Mouse (Mus musculus): Measurements from ENCODE around the gene Egln3. TPM values are rescaled to one million over a fixed set of nuclear protein-coding genes. Genes with fewer than 3 reads are reported as not detected.

Egln3 gene
- total and polyA plus RNA-seq, 3 experiments: 0.11 TPM; not detected in 2

- TF ChIP-seq ELF1 (IDR thresholded peaks at IDR 0.05; ENCODE audit: low read depth, low read length): 0 out of 2 replicates have a peak, but pooled peaks have one; percentile 17
- TF ChIP-seq BHLHE40 (IDR thresholded peaks at IDR 0.05; ENCODE audit: low read depth, low read length): 0 out of 2 replicates have a peak, but pooled peaks have one; percentile 10
- TF ChIP-seq NRF1 (IDR thresholded peaks at IDR 0.05; ENCODE audit: low read depth, low read length): no peak
- TF ChIP-seq ETS1 (conservative IDR thresholded peaks at IDR 0.05; ENCODE audit: low read depth, low read length): peak; percentile 13; the same call in 1 of the 2 replicates
- no peak for TF ChIP-seq USF1 (IDR thresholded peaks at IDR 0.05; ENCODE audit: low read depth, low read length)
- TF ChIP-seq MAX (IDR thresholded peaks at IDR 0.05; ENCODE audit: low read length): no peak
- TF ChIP-seq KAT2A (IDR thresholded peaks at IDR 0.05; ENCODE audit: insufficient replicate concordance, low read length): no peak
- TF ChIP-seq JUND (conservative IDR thresholded peaks at IDR 0.05; ENCODE audit: low read depth, low read length): no peak
- no peak for TF ChIP-seq UBTF (IDR thresholded peaks at IDR 0.05; ENCODE audit: low read depth, low read length)
- TF ChIP-seq ZNF384 (IDR thresholded peaks at IDR 0.05; ENCODE audit: low read depth, low read length): no peak
- no peak; the same call in 1 of the 2 replicates for TF ChIP-seq MAFK (IDR thresholded peaks at IDR 0.05; ENCODE audit: insufficient replicate concordance, low read length)
- TF ChIP-seq RAD21 (IDR thresholded peaks at IDR 0.05; ENCODE audit: low read depth, low read length): peak; percentile 67
- TF ChIP-seq POLR2A (IDR thresholded peaks at IDR 0.05; ENCODE audit: low read depth, low read length): no peak
- TF ChIP-seq JUN (IDR thresholded peaks at IDR 0.05; ENCODE audit: insufficient read depth, low read depth, low read length): no peak
- no peak for TF ChIP-seq TBP (conservative IDR thresholded peaks at IDR 0.05; ENCODE audit: low read depth, low read length)
- no peak for TF ChIP-seq ZMIZ1 (IDR thresholded peaks at IDR 0.05; ENCODE audit: low read depth, low read length)
- peak; percentile 53 for TF ChIP-seq ZC3H11A (IDR thresholded peaks at IDR 0.05; ENCODE audit: low read depth, low read length)
- TF ChIP-seq IRF4 (IDR thresholded peaks at IDR 0.05; ENCODE audit: low read depth, low read length): 0 out of 2 replicates have a peak, but pooled peaks have one; percentile 19
- TF ChIP-seq MYC (IDR thresholded peaks at IDR 0.05; ENCODE audit: low read depth, low read length): no peak
- TF ChIP-seq SMC3 (IDR thresholded peaks at IDR 0.05; ENCODE audit: low read depth, low read length): peak; percentile 91
Measured at GRCm38 (mm10) chr12:54205195-54205594, 1.5 kb upstream of the Egln3 start (continued).

DNA sequence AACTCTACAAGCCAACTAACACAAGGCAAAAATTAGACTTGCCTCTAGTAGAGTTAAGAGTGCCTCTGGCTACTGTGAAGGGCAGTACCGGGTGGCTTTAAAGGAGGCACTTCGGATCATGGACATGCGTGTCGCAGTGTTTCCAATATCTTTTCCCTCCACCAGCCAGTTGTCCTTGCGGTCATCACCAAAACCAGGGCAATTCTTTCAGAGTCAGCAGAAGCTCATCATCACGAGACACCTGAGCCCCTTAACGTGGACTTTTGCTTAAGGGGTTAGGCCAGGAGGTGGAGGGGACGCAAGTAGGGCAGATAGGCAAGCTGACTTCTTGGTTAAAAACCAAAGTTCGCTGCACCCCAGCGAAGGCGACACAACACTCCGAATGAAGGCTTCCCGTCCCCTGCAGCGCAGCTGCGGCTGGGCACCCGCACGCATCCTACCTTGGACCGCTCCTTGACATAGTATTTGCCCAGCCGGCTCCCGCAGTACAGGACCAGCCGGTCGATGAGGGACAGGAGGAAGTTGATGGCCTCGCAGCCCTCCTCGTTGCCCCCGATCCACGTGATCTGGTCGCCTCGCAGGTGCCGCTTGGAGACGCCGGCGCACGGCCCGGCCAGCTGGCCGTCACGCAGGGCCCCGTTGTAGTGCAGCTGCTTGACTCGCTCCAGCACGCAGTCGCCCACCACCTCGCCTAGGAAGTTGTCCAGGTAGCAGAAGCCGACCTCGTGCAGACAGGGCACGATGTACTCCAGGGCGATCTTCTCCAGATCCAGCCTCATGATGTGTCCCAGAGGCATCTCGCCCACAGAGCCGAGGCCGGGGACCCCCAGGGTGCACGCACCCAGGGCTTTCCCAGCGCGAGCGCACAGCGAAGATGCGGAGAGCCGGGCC lies 650 bp downstream of the Egln3 start:
- H3K27ac ChIP-seq (ENCODE audit: insufficient read depth, low read depth): no peak overlapping the region
- H3K4me3 ChIP-seq (replicated peaks in 1 of 3; ENCODE audit: low read depth in 2 of 3, low read length in 2 of 3, poor library complexity in 1 of 3): no peak overlapping the region
- in situ Hi-C loops (cut with MboI; ENCODE audit: low pct_ligation_motif_present, low pct_unique_long_range_greater_than_20kb, low sequenced_read_pairs): loop anchor here (10.0 to 25.0 kb wide), 3 partner anchors 98 to 284 kb away; no protein-coding TSS in a partner anchor
- no peak overlapping the region for H3K9ac ChIP-seq (ENCODE audit: insufficient read depth, low read depth)
- H3K4me1 ChIP-seq (ENCODE audit: control insufficient read depth in 1 of 2, insufficient read depth in 2 of 2): peaks cover 0 to 16% of the 10 kb centered on the region in 2 experiments; a peak in 2 of 4 replicates
- dilution Hi-C loops (cut with MboI; ENCODE audit: extremely low pct_ligation_motif_present, extremely low pct_unique_long_range_greater_than_20kb, low sequenced_read_pairs): no loop called here
- H3K36me3 ChIP-seq (replicated peaks in 1 of 2; ENCODE audit: control insufficient read depth in 1 of 2, insufficient read depth in 1 of 2, low read length in 1 of 2): no peaks in the 10 kb centered on the region
- H3K79me2 ChIP-seq (replicated peaks; ENCODE audit: control insufficient read depth, extremely low read depth, insufficient read depth, poor library complexity, severe bottlenecking): no peaks in the 10 kb centered on the region
- TF ChIP-seq PAX5 (IDR thresholded peaks at IDR 0.05; ENCODE audit: low read length) (no peak), TBP (conservative IDR thresholded peaks at IDR 0.05; ENCODE audit: low read depth, low read length) (no peak), BHLHE40 (IDR thresholded peaks at IDR 0.05; ENCODE audit: low read depth, low read length) (no peak), EP300 (IDR thresholded peaks at IDR 0.05; ENCODE audit: low read length) (no peak), MEF2A (IDR thresholded peaks at IDR 0.05; ENCODE audit: borderline replicate concordance, low read depth, low read length) (no peak), SMC3 (IDR thresholded peaks at IDR 0.05; ENCODE audit: low read depth, low read length) (no peak), ZC3H11A (IDR thresholded peaks at IDR 0.05; ENCODE audit: low read depth, low read length) (no peak), RCOR1 (conservative IDR thresholded peaks at IDR 0.05; ENCODE audit: low read depth, low read length) (no peak), JUN (IDR thresholded peaks at IDR 0.05; ENCODE audit: insufficient read depth, low read depth, low read length) (no peak), USF2 (conservative IDR thresholded peaks at IDR 0.05; ENCODE audit: low read depth, low read length) (no peak), RAD21 (IDR thresholded peaks at IDR 0.05; ENCODE audit: low read depth, low read length) (no peak), MYC (IDR thresholded peaks at IDR 0.05; ENCODE audit: low read depth, low read length) (no peak), CTCF (conservative IDR thresholded peaks at IDR 0.05 in 1 of 2, IDR thresholded peaks at IDR 0.05 in 1 of 2; ENCODE audit: low read depth in 2 of 2, low read length in 2 of 2) (no peak), UBTF (IDR thresholded peaks at IDR 0.05; ENCODE audit: low read depth, low read length) (no peak), CHD1 (IDR thresholded peaks at IDR 0.05; ENCODE audit: low read depth, low read length) (no peak), MXI1 (IDR thresholded peaks at IDR 0.05; ENCODE audit: low read depth, low read length) (no peak)
- no peak overlapping the region for H3K4me2 ChIP-seq (ENCODE audit: insufficient read depth, low read depth, poor library complexity, severe bottlenecking)
- peaks cover 3% of the 10 kb centered on the region for H3K9me3 ChIP-seq (replicated peaks; ENCODE audit: low read length)
- DNase-seq (ENCODE audit: extremely low read depth): no peak
- H3K27me3 ChIP-seq (replicated peaks): no peaks in the 10 kb centered on the region
